Mouse (Mus musculus) adrenal gland, postnatal 25 days (tissue): ENCODE measurements at regions not wholly inside any gene's neighbourhood (a gene's known extent, or its start where the extent isn't known, plus 50 kb on each side); places are given as distances from the start of the nearest gene placed in this dataset.

Experiments used
- DNase-seq: peaks from one replicate; pipeline ENCODE4 v3.0.0; 2021; ENCODE audit warnings: mixed read lengths

DNA sequence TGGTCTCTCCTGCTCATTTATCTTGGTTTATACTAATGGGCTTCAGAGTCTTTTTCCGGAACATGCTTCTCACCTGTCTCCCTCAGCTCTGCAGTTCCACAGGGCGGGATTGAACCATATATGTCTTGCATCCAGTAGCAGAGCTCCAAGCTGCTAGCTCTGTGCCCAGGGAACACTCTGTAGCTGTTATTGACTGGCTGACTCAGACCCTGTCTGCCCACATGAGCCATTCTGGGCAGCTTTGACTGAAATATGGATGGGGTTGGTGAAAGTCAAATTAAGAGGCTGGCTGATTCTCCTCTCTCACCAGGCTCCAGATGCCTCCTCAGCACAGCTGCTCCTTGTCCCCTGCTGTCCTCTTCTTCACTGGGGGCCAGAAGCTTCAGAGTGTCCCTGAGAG, 81.4 kb upstream of the Irf2bp2 start:
- no peak for DNase-seq

DNA sequence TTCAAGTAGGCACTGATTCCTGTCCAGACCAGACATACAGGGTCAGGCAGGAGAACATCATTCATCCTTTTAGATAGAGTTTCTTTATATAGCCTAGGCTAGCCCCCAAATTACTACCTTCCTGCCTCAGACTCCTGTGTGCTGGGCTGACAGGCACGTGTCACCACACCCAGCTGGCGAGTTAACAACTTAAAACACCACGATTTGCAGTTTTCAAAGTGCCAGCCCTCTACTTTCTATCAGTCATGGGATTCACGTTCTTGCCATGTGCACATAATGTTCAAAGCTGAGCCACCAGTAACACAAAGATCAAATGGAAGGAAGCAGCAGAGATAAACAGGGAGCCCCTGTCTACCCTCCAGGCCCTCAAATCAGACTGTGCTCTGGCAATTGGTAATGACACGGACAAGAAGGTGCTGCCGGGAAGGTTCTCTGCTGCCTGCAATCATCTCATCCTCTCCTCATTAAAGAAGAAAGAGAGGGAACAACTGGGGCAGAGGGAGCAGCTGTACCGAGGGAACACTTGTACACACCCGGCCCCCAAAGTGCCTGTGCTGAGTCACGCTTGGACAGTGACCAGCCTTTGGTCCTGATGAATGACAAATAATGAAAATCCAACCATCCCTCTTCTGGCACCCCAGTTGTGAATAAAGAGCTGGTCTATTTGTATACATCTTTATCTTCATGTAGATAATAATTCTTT, 79.4 kb upstream of the Irf2bp2 start:
- DNase-seq, result peak; percentile 56

DNA sequence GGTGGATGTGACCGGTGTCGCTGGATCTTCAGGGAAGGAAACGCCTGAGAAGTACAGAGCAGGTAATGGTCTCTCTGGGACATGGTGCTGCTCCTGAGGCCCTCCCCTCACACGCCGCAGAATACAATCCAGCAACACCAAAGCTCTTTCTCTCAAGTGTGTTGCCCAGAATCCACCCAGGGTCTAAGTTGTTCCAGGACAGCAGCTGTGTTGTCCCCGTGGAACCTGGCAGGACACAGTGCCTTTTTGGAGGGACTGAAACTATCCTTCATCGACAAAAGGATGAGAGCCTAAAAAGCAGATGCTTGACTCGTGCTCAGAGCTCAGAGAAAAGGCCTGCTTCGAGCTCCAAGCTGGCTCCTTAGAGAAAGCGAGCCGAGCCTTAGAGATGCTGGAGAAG, 77.8 kb upstream of the Irf2bp2 start:
- no peak for DNase-seq

DNA sequence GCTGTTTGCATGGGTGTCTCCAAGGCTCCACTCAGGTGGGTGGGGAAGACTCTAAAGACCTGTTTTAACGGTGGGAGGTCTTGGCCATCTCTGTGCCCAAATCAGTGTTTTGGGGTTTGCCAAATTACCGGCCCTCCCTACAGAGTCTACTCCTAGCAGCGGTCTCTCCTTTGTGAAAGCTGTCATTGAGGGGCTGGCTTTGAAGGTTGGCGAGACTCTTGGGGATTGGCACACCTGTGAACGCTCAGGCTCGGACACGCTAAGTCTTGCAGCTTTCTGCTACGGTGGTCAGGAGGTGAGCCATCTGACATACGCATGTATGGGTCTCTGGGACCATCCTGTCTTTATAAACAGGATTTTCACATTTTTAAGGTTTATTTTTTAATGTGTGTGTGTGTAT, 76.1 kb upstream of the Irf2bp2 start:
- no peak for DNase-seq

DNA sequence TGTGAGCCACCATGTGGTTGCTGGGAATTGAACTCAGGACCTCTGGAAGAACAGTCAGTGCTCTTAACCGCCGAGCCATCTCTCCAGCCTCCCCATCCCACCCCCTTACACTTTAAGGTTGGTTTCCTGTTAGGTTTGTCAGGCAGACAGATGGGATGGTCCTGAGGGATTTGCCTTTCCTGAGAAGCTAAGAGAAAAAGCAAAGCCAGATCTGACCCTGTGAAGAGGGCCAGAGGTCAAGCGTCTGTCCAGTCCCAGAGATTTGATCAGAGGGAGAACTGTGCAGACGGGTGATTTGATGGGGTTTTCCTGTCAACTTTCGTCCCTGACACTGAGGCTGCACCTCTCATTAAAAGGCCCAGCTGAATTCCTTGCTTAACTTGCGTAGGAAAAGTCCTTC, 75.4 kb upstream of the Irf2bp2 start:
- DNase-seq, result no peak

DNA sequence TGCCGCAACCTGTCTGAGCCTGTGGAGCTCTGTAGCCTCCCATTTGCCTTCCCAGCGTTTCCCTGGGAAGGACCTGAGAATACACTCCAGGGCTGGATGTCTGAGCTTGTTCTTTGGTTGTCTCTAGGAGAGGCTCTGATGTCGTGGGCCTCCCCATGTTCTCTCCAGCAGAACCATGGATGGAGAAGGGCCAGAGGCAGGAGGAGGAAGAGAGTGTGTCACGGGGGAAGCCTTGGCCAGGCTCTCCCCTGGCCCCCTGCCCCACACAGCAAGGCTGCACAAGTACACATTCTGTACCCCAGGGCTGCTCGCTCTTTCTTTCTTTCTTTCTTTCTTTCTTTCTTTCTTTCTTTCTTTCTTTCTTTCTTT, 74.9 kb upstream of the Irf2bp2 start:
- DNase-seq, result no peak

DNA sequence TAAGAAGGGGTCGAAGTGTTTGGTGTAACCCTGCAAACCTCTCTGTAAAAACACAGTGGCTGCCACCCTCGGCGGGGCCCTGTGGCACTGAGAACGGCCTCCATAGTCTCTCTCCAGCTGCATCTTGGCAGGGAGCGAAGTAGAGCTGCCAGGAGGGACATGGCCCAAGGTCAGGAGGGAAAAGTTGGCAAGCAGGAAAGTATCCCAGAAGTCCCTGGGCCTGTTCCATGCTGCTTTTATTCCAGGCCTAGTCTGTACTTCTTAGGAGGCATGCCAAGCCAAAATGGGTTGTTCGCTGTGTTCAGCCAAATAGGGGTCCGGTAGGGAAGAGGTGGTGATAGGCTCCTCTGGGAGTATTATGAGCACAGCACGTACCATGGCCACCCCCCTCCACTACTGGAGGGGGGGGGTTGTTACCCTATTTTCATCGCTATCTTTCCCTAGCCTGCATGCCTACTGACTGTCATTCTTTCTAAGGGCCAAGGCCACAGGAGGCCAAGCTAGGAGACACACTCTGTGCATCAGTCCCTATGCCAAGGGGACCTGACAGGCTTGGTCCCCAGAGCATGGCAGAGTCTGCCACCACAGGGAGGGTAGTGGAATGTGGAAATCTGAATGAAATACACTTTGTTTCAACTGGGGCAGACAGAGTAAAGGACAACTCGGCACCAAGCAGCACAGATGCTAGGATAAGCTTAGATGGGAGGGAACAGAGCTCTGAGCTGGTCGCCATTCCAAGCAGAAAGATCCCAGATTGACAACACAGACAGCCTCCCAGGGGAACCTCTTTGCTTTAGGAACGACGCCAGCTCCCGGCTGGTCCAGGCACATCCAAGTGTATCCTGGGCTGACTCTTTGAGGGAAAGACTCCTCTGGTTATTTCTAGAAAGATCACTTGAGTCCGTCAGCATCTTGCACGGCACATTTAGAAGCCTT, 74.2 kb upstream of the Irf2bp2 start:
- peak; percentile 76 for DNase-seq

DNA sequence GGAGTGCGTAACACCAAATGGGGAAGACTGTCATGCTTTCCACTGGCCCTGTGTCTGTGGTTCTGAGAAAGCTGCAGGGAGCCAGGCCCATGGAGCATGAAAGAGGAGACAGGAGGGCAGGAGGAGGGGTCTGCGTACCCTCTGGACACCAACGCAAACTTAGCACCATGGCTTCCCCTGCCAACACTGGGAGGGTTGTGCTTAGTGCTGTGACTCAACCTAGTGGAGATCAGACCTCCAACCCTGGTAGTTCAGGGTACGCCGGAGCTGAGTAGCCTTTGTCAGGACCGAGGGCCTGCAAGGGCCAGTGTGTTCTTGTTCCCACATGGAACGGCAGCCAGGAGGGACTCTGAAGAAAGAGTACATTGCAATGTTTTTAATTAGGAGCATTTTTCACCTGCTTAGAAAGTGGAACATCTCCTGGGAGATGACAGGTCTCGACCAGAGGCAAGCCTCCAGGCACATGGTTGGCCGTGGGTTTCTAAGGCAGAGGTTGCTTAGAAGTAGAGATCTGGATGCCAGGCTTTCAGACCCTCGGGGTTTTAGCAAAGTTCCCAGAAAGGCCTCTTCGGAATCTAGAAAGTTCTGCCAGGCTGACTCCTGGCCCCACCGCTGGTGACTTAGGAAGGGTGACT, 73.4 kb upstream of the Irf2bp2 start:
- no peak for DNase-seq

DNA sequence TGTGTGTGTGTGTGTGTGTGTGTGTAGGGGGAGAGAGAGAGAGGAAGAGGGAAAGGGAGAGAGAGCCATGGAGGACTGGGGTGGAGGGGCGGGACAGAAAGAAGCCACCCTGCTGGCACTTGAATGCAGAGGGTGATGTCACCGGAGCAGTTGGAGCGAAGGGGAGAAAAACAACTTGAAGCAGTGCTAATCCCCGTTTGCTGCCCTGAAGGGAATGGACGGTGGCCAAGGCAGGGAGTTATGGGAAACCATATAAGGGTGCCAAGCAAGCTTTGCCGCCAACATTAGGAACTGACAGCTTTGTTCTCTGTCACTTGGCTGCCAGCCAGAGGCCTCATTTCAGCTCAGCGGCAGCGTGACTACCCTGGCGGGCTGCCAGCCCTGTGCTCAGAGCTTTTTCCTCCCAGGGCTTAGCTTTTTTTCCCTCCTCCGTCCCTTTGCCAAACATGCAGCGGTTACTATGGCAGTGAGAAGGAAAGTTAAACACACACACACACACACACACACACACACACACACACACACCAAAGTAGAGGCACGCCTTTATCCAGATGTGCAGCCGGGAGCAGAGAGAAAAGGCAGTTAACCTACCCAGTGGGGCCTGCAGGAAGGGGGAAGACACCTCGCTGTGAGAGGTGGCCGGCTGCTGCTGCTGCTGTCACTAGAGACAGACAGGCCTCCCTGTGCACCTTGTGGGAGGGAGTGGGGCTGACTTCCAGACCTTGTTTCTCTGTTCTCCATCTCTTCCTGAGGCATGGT, 72.7 kb upstream of the Irf2bp2 start:
- DNase-seq, result peak; percentile 100

DNA sequence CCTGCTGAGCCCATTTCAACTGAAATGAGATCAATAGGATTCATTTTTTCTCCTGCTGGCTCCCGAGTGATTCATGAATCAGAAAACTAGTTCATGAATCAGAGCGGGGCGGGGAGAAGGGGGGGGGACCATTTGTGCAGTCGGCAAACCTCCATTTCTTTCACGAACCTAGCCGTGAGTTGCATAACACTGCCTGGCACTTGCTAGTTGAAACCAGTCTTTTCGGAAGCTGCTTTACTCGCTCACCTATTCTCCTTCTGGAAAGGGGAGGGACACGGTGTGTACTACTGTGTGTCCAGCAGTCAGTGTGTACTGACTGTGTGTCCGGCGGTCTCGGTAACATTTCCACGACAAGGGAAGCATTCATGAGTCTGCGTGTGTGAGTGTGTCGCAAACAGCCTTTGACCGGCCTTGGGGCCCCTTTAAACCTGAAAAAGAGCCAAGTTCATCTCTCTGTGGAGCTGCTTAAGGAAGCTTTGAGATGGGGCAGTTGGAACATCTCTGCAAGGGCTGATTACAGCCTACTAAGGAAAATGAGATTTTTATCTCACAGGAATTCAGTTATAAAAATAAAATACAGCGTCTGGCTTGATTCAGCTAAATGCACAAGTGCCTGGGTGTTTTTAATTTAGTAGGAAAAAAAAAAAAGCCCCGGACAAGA, 71.9 kb upstream of the Irf2bp2 start:
- DNase-seq, result peak; percentile 62

DNA sequence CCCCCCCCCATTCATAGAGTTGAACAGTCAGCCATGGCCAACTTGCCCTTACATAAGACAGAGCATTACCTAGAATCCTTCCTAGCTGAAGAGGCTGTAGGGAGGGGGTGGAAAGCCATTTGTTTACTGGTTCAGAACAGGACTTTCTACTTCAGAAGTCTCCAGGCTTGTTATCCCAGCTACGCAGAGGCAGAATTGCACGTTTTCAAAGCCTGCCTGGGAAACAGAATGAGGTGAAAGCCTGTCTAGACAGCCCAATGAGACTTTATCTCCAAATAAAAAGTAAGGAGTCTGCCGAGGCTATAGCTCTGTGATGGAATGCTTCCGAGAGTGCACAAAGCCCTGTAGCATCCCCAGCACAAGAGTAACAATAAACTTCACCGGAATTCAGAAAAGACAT, 71.1 kb upstream of the Irf2bp2 start:
- DNase-seq, result no peak

DNA sequence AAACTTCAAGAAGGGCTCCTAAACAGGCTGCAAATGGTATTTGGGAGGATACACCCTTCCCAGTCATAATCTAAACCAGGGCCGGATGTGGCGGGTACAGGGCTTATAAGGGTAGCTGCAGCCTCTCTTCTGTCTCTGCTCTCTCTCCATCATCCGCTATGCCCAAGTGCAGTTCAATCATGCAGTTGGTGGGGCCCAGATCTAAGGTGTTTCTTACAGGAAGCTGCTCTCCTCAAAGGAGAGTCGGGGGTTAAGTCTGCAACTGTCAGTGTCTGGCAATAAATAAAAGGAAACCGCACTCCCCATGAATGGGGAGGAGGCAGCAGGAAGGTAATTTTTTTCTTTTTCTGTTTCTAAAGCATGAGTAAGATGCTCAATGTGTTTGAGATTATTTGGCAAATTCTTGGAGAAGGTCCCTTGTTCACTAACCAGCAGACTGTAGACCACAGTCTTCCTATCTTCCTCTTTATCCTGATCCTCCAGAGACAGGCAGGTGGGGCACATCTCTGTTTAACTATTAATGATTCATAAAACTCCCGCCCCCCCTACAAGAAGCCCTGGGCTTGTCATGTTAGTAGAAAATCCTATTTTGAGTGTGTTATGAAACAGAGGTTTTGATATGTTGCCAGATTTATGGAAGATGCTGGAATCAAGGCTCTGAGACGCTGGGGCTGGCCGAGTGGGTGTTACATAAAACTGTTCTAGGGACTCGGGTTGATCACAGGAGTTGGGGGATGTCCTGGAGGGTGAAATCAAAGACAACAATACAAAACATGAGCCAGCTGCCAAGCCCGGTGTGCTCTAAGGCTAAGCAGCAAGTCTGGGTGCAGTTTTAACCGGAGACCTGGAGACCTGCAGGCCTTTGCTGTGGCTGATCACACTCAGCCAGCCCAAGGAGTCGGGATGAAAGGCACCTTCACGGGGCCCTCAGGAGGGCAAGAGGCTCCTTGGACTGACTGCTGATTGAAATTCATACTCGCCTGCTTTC, 69.3 kb upstream of the Irf2bp2 start:
- DNase-seq, result no peak

DNA sequence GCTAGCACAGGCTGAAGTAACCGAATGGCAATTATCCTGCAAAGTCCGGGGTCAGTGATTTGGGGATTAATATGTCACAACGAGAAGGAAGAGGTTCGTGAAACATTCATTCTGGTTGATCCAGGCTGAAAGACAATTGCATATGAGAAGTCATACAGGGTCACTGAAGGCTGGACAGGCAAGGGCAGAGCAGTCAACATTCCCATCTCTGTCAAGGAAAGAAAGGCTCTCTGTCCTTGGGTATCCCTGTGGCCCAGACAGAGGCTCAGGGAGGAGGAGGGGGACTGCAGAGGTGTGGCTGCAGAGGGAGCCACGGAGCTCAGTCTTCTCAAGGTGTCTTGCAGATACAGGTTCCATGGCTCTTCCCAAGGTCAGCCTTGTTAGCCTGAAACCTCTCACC, 68.4 kb upstream of the Irf2bp2 start:
- no peak for DNase-seq

DNA sequence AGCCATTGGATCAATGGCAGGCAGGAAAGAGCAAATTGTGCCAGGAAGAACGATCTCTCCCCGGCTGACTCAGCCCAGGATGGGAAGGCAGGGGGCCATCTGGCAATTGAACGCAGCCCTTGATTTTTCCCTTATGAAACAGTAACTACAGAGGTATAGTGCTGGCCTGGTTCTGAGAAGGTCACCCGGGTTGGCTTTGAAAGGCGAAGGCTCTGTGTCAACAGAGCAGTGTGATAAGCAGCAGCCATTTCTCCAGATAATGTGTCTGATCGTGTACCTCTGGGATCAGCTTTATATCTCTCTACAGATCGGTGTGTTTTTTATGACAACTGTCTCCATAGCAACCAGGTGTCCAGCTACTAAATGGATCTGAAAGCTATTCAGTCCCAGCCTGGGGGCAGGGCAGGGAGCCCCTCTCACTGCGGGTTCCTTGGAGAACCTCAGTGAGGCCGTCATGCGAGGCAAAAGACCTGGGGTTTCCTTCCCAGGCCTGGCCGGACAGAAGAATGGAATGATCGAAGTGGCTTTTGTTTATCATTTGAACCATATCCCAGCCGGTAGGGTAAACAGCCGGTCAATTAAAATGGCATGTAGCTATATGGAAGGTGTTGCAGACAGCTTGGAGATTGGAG, 67.8 kb upstream of the Irf2bp2 start:
- peak; percentile 44 for DNase-seq

DNA sequence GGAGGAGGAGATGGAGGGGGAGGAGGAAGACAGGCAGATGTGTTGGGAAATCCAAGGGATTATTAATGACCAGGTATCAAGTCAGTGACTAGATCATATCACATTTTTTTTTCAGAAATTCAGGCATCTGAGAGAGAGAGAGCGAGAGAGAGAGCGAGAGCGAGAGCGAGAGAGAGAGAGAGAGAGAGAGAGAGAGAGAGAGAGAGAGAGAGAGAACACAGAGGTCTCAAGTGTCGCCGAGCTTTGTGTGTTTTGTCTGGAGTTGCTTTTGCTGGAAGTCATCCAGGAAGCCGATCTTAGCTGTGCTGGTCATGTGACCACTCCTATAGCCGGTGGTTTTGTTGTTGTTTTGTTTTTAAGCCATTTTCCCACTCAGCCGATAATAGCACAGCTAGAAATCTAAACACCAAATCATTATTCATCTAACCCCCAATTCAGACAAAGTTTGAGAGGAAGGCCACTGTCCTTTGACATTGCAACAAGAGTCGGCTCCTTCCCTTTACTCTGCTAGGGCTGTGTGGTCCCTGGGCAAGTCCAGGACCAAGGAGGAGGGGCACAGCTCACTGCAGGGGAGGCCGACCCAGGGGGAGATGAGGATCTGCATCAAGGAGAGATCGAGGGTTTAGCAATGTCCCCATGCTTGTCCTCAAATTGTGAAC, 67.0 kb upstream of the Irf2bp2 start:
- no peak for DNase-seq

DNA sequence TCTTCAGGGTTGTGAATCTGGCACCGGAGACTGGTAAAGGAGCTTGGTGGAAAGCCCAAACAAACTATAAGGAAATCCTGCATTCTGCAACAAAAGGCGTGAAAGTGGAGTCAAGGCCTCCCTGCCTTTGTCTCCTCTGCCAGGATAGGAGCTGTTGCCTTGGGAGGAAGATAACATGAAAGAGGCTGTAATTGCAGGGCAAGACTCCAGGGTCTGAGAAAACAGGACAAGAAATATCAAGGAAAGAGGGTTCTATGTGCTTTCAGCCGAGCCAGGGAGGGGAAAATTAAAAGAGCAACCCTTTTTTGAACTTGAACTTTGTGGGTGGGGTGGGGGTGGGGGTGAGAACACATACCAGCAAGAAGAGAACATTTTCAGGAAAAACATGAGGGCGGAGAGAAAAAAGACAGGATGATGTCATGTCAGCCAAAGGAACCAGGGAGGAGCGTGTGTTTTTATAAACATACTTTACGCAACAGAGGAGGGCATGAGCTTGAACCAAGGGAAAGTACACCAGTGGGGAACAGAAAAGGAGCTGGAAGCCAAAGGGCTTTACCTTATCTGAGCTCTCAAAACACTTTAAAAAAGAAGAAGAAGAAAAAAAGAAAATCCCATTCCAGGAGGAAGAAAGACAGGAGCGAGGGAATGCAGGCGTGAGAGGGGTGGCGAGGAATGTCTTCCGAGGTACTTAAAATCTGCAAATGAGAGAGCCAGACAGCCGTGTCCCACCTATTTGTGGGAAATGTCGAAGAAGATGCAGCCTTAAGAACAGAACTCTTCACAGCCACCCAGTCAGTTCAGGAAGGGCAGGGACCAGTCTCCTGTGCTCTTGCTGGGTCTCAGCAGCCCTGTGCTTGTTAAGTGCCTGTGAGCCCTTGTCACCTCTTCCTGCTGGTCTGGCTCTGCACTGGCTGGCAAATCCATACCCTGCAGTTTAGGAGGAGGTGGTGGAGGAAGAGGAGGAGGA, 66.2 kb upstream of the Irf2bp2 start:
- DNase-seq, result no peak

DNA sequence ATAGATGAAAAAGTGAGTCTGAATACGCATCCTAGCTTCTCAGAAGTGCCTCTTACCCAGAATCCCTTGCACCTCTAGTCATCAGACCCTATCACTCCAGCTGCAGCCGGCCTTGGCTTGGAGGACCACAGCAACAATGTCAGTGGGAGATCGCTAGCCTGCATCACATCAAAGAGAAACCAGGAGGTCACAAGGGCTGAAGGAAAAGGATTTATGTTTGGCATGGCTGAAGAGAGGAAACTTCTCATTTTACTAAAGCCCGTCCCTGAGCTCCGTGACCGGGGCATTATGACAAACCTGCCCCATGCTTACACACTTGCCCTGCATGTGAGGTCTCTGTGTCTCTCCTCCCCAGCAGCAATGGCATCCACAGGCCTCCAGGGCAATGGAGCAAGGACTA, 63.8 kb upstream of the Irf2bp2 start:
- peak; percentile 17 for DNase-seq

DNA sequence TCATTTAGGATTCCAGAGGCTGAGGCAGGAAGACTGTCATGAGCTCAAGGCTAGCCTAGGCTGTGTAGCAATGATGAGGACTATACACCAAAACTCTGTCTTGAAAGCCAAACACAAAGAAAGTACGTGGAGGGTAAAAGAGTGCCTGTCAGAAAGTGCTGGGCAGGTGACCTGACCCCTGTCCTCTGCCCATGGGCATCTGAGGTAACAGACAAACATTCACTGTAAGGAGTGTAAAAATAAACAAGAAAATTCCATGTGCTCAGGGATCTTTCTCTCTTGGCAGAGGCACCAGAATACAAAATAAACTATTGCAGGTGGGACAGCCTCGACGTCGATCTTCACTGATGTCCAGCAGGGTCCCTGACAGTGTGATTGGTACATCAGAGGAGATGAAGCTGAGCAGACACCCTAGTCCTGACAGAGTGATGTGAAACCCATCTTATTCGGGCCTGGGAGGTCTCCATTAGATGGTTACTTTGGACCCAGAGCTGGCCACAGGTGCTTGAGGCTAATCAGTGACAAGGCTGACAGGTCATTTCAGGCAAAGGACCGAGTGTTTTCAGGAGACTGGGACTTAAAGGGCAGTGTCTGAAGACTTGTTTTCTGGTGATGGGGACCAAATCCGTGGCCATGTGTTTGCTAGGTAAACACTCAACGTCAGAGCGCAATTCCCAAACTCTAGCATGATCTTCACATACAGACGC, 62.9 kb upstream of the Irf2bp2 start:
- DNase-seq, result no peak
